Mouse (Mus musculus) fat pad, adult 2 months (tissue): ENCODE data around the gene Map10.

Experiments
- DNase-seq: peaks from one replicate; pipeline ENCODE4 v3.0.0-alpha.2; 2011; ENCODE audit warnings: low read depth, low spot score; ENCODE audit errors: extremely low read depth

Map10 gene

GRCm38 (mm10) chr8:125670420-125670819, 802 bp downstream of the Map10 start:
- no peak for DNase-seq

- no peak for DNase-seq
Measured at GRCm38 (mm10) chr8:125670906-125671305, 1.3 kb downstream of the Map10 start.

GRCm38 (mm10) chr8:125671371-125671770, 1.8 kb downstream of the Map10 start:
- DNase-seq: no peak

- no peak for DNase-seq
Measured at GRCm38 (mm10) chr8:125675796-125676195, 6.2 kb downstream of the Map10 start.

- DNase-seq: no peak
Measured at GRCm38 (mm10) chr8:125677484-125677883, 7.9 kb downstream of the Map10 start.

- DNase-seq: no peak
Measured at GRCm38 (mm10) chr8:125678854-125679648, 9.4 kb downstream of the Map10 start.

- DNase-seq: no peak
Measured at GRCm38 (mm10) chr8:125680851-125681408, 11.3 kb downstream of the Map10 start.

- DNase-seq: no peak
Measured at GRCm38 (mm10) chr8:125685216-125685760, 15.7 kb downstream of the Map10 start.

GRCm38 (mm10) chr8:125686221-125686865, 16.7 kb downstream of the Map10 start:
- no peak for DNase-seq

GRCm38 (mm10) chr8:125690166-125690915, 20.7 kb downstream of the Map10 start:
- DNase-seq: no peak

GRCm38 (mm10) chr8:125690961-125691360, 21.3 kb downstream of the Map10 start:
- DNase-seq: no peak

GRCm38 (mm10) chr8:125692447-125692846, 22.8 kb downstream of the Map10 start:
- DNase-seq: no peak

- DNase-seq: no peak
Measured at GRCm38 (mm10) chr8:125693197-125693596, 23.6 kb downstream of the Map10 start.

- no peak for DNase-seq
Measured at GRCm38 (mm10) chr8:125695951-125696350, 26.3 kb downstream of the Map10 start.

- no peak for DNase-seq
Measured at GRCm38 (mm10) chr8:125699391-125700025, 29.9 kb downstream of the Map10 start.

- no peak for DNase-seq
Measured at GRCm38 (mm10) chr8:125700407-125700806, 30.8 kb downstream of the Map10 start.

GRCm38 (mm10) chr8:125702868-125703473, 33.4 kb downstream of the Map10 start:
- no peak for DNase-seq

- no peak for DNase-seq
Measured at GRCm38 (mm10) chr8:125704434-125704833, 34.8 kb downstream of the Map10 start.

- DNase-seq: no peak
Measured at GRCm38 (mm10) chr8:125705816-125706215, 36.2 kb downstream of the Map10 start.

GRCm38 (mm10) chr8:125709171-125709570, 39.6 kb downstream of the Map10 start:
- DNase-seq: no peak
